Mouse (Mus musculus) erythroblast, embryonic 14.5 days (primary cell): ENCODE measurements around the gene Rab5c.

Experiments
- GATA1 ChIP-seq: IDR thresholded peaks from 2 replicates; pipeline ENCODE4 v1.6.1; 2012; ENCODE audit warnings: low read length, inconsistent platforms, mixed read lengths
- TAL1 ChIP-seq: IDR thresholded peaks from 3 replicates; pipeline ENCODE4 v1.6.1; 2012; ENCODE audit warnings: low read length, inconsistent platforms, mixed read lengths

DNA sequence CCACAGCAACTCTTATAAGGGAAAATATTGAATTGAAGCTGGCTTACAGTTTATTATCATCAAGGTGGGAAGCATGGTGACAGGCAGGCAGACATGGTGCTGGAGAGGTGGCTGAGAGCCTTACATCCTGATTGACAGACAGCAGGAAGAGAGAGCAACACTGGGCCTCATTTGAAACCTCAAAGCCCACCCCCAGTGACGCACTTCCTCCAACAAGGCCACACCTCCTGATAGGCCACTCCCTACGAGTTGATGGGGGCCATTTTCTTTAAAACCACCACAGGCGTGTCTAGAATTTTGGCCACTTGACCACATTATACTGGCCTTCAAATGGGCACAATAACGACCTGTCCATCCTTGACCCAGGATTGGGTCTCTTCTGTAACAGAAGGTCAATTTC, 36.2 kb upstream of the Rab5c start:
- no peak for TF ChIP-seq TAL1
- TF ChIP-seq GATA1 = no peak
